Mouse (Mus musculus) kidney, adult 8-10 months (tissue): ENCODE measurements around the gene Fbxw7.

Experiments
- DNase-seq, 2 experiments: peaks; one replicate each; pipeline ENCODE4 v3.0.0; 2022

The Fbxw7 gene

DNA sequence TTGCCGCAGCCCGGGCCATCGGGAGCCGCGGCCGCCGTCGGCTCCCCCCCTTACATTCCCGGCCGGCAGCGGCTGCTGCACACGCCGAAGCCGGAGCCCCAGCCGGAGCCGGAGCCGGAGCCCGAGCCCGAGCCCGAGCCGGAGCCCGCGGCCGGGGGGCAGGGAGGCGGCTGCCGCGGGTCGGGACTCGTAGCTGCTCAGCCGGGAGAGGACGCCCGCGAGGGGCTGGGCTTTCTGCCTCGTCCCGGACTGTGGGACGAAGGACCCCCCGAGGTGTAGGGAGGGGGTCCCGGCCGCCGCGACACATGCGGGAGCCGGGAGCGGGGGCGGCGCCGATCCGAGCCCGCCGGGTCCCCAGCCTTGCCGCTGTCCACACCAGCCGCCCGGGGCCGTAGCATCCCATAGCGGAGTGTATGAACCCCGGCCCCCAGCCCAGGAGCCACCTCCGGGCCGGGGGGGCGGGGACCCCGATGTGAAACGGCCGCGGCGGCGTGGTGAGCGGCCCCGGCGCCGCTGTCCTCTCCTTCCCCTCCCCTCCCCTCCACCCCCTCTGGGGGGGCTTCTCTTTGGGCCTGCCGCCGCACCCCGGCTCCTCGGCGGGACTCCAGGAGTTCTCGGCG is at the start of gene Fbxw7:
TSS of gene Fbxw7 (plus strand) at position 507 of the 620 bp plus-strand sequence.
- DNase-seq = peak in 1 of 2 experiments; percentile 5

DNA sequence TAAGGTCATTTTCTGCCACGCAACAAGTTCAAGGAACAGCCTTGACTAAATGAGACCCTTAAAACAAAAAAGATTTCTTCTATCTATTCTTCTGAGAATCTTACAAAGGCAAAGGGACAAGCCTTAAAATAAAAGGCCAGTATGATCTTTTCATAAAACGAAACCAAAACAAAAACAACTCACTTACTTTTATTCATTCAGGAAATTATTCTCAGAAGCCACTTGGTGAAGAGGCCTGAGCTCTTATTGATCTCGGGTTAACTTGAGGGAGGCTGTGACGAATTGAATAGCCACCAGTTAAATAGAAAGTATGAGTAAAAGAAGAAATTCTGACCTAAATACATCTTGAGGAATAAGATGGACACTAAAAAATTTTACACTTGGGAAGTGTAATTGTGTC is 46.1 kb upstream of the Fbxw7 start:
- no peak for DNase-seq

DNA sequence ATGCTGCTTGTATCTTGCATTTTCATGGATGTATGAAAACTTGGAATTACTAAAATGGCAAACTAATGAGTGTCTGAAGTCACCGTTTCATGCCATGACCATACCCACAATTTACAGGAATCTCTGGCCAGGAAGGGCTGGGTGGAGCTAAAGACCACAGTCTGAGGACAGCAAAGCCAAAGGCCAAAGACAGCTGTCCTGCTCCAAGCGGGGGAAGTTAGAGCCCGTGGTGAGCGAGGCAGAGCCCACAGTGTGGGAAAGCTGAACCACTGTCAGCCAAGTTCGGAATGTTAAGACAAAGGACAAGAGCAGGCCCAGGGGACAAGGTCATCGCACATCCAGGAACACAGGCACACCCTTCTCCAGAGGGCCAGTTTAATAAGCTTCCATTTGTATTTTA is 45.7 kb upstream of the Fbxw7 start:
- DNase-seq = no peak

DNA sequence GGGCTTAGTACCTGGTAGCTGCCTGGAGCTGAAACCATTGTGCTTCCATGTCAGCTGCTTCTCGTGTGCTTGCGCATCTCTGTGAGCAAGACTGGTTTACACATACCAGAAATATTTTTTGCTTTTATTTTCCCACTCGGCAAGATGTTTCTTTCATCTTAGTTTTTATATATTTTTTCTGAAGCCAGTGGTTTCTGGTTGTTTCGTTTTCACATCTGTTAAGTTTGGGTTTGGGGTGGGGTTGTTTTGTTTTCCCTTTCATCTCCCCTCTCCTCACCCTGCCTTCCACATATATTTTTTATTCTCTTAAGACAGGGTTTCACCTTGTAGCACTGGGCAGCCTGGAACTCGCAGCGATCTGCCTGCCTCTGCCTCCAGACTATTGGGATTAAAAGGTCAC is 44.5 kb upstream of the Fbxw7 start:
- no peak for DNase-seq

DNA sequence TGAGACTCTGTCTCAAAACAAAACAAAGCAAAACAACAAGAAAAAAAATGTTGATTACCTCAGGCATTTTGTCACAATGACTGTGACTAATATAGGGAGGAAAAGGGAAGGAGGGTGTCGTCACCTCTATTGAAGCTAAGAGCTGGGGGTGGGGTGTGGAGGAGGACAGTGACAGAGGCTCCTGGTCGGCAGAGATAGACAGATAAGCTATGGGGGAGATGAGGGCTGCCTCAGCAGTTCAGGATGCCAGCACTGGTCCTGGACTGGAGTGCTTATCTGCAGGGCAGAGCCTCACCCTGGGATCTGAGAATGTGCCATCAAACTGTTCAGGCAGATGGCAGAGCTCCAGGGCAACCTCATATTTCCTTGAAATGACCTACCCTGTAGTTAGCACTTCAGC is 43.1 kb upstream of the Fbxw7 start:
- no peak for DNase-seq

DNA sequence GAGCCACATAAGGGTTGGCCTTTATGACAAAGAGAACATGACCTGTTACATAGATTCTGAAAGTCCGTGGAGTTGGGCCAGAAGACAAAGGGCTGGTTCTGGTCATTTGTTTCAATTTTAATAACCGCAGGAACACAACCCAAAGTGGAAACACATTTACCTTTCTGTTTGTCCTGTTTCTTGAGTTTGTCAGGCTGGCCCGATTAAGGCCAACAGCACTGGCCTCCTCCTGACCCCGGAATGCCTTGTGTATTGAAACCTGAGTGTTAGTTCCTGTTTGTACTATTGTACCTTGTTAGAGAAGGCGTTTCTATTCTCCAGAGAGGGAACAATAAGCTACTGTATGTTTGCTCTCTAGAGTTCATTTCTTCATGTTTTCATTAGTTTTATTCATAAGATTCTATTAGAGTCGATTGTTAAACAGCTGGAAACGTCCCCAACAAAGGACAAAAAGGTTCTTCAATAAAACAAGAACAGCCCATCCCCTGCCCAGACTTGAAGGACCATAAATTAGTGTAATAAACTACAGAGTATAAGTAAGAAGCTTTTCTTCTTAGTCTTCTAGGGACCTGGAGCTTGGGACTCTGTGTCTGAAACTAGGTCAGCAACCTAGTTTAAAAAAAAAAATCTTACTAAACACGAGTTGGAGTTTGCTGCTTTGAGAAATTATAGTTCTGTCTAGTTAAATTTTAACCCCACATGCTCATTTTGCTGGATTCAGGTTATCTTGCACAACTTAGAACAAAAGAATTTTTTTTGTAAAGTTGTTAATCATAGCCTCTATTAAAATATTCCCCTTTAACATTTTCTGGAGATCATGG is 40.6 kb upstream of the Fbxw7 start:
- DNase-seq = no peak

DNA sequence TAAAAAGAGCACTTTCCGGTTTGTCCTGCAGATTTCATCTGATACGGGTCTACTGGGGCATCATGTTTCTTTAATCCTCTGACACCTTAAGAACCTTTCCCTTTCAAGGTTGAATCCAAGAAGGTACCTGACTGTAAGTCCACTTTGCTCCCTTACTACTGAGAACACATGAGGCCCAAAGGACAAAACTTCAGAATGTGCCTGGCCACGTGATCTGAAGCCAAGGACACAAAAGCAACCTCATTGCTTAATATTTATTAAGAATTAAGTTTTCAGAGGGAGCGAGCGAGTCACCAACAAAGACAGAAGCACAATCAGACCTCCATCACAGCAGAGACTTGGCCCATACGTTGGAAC is 40.0 kb upstream of the Fbxw7 start:
- DNase-seq = peak; percentile 12 to 30

DNA sequence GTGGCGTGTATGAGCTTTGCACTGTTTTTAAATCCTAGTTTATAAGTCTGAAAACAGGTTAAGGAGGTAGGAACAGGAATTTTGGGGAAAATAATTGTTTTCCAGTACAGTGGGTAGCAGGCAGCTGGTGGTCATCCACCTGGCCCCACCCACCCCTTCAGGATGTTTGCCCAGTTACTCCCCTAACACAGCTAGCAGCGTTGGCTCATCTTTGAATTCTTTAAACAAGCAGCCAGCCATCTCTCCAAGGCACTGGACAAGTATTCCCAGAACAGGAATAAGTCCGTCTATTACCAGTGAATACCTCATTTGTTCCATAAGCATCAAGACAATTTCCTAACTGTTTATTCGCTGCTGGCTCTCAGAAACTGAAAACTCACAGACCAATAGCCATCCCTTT is 39.5 kb upstream of the Fbxw7 start:
- no peak for DNase-seq

DNA sequence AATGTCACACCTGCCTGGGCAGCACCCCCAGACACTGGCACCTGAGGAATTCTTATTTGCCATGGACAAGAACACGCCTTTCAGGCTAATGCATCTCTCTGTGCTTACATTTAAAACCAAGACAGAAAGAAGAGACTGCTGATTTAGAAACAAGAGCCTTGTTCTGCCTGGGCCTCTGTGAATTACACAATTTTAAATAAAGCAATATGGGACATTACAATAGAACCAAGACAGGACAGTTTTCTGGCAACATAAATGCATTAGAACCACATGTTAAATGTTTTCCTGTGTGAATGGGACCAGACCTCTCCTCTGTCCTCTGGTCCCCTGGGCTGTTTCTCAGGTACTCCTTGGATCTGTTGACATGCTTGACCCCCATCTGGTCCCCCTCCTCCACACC is 39.0 kb upstream of the Fbxw7 start:
- no peak for DNase-seq

DNA sequence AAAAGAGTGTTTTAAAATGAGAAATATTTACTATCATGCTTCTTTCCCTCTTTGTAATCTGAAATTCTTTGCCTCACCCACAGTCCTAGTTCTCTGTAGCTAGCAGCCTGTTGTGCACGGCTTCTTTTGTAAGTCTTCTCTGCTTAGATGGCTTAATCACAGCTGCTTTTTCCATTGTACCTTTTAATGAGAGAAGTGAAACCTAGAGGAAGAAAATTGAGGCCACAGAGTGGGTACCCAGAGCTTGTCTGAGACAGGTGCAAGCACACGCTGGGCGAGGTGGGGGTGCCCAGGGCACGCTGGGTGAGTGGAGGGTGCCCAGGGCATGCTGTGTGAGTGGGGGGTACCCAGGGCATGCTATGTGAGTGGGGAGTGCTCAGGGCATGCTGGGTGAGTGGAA is 27.2 kb upstream of the Fbxw7 start:
- no peak for DNase-seq

DNA sequence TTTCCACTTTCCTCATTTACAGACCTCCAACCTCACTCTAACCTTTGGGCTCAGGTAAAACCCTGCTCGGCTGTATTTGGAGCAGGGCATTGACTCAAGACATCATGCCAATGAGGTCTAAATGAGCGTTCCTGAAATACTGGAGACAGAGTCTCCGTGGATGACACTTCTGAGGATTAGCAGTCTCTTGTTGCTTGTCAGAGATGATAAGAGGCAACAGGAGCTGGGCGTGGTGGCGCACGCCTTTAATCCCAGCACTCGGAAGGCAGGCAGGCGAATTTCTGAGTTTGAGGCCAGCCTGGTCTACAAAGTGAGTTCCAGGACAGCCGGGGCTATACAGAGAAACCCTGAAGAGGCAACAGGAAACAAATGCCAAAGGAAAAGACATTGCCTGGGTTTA is 11.0 kb upstream of the Fbxw7 start:
- no peak for DNase-seq

DNA sequence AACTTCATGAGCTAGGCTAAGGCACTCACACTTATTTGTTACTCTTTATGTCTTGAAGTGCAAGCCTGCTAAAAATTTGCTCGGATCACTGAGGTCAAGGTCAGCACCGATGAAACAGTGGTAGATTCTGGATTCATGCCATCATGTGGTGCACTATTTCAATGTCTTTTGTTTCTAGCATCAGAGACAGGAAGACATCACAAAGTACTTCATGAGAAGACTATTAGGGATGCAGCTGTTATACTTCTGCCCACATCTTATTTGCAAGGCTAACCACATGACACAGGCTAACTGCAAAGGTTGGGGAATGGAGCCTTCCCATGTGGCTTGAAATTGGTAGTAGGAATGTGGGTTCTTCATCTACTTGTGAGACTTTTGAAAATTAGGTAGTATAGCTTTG is 8.9 kb upstream of the Fbxw7 start:
- DNase-seq = no peak

DNA sequence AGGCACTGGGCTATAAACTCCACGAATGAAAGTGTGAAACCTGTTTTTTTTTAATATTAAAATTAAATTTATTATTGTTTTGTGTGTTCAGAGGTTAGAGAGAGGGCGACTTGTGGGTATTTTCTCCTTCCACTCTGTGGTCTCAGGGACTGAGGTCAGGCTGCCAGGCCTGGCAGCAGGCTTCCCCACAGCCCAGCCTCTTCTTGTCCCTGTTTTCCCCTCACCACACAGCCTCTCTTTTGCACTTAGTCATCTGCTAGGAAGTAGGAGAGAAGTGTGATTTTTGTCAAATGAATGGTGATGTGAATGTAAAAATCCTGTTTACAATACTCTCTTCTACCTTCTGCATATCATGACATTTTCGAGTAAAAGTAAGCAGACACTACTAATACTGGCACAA is 7.2 kb upstream of the Fbxw7 start:
- no peak for DNase-seq

DNA sequence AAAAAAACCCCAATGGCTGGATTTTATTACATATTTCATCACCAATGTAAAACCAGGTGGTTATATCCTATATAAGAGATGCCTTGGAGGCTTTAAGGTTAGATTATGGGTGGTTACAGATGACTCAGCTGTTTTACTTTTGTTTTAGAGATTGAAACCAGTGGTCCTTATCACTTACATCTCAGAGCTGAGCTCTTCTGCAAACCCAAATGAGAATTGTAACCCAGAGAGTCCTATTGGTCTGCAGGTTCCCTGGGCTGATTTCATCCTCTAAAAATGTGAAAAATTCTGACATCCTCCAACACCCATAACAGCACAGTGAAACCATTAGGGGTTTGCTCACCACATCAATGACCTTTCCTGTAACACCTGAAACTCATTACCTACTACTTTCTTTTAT is 6.2 kb upstream of the Fbxw7 start:
- no peak for DNase-seq

DNA sequence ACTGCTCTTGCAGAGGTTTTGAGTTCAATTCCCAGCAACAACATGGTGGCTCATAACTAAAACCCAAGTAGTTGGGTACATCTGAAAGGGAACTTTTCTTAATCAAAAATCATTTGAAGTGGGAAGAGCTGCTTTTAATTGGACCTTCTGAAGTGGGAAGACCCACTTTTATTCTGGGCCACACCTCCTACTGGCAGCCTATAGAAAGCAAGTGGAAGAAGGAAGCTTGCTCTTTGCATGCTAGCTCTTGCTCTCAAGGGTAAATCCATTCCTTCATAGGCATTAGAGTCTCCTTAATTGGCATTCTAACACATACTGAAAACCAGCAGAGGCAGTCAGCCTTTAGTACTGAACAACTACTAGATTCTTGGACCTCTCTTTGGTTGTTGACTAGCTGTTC is 4.3 kb upstream of the Fbxw7 start:
- no peak for DNase-seq

DNA sequence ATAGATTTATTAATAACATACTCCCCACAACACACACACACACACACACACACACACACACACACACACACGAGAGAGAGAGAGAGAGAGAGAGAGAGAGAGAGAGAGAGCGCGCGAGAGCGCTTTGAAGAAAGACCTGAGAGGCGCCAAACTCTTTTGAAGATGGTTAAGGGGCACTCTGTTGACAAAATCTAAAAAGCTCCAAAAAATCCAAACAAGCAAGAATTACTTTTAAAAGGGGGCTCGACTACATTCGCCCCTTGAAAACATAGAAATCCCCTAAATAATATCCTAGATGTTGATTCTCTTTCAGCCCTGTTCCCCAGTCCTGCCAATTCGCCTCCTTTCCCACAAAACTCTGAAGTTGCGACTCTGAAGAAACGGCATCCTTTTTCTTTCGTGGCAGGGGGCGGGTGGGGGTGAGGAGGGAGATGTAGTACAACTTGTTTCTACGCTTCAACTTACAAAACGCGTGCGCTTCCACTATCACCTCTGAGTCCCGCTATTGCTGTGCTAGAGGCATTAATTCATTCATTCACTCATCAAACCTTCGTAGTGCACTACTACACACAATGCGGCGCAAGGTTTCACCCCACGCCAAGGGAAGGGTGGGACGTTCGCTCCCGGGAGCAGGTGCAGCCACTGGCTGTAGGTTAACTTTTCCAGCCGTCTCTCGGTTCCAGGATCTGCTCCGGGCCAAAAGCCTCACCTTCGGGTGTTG is 1.5 kb upstream of the Fbxw7 start:
- DNase-seq = no peak

DNA sequence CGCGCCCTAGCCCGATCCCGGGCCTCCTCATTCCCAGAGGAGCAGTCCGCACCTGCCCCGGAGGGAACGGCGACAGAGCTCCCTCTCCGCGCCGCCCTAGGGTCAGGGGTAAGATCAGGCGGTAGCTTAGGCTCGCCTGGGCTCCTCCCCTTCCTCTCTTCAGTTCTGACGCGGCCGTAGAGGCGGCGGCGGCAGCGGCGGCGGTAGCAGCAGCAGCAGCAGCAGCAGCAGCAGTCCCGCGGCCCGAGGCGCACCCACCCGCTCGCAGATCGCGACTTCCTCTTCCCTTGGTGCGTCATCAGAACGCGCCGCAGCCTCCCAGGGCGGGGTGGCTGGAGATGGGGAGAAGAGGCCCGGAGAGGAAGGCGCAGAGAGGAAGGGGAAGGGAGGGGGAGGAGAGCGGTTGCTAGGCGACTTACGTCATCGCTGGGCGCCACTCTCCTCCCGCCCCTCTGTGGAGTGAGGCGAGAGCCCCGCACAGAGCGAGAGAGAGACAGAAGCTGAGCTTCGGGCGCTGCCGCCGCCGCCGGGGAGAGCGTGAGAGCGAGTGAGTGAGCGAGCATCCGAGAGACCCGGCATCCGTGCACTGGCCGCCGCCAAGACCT is 809 bp upstream of the Fbxw7 start:
- peak; percentile 99 for DNase-seq

DNA sequence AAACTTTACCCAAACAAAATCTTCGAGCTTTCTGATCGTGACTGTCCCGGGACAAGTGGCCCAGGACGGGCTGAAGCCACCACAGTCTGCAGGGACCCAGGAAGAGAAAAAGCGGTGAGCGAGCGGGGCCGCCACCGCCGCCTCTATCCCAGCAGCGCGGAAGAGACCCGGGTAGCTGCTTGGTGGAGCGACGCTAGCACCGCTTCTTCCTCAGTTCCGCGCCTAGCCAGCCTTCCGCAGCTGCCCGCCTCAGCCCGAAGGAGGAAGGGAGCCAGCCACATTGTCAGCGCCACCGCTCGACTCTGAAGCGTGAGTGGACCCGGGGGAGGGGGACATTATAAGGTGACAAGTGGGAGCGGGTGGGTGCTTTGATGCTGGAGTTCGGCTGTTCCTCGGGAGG is 393 bp downstream of the Fbxw7 start:
- DNase-seq = peak in 1 of 2 experiments; percentile 20

DNA sequence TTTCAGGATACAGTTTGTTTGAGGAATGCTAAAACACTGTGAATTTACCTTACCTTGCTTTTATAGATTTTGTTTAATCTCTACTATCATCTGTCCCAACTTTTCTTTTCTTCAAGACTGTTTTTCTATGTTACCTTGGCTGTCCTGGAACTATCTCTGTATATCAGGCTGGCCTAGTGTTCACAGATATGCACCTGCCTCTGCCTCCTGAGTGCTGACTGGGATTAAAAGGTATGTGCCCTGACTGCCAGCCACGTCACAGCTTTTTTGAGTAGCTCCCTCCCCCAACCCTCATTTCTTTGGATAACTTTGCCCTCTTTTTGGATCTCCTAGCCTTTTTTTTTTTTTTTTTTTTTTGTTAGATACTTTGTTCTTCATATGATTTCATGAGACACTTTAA is 1.9 kb downstream of the Fbxw7 start:
- no peak for DNase-seq

DNA sequence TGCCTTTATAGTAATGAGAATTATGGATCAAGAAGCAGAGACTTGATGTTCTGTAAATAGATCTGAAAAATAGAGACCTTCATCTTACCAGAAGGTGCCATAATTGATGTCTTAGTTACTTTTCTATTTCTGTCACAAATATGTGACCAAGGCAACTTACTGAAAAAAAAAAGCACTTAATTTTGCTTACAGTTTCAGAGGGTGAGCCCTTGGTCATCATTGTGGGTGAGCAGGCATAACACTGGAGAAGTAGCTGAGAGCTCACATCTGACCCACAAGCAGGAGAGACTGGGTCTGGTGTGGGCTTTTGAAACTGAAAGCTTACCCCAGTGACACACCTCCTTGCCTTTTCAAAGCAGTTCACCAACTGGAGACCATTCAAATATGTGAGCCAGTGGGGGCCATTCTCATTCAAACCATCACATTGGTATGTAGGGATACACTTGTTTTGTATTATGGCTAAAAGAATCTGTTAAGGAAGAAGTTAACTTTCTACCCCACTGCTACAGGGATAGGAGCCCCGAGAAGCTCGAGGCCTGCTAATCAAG is 5.7 kb downstream of the Fbxw7 start:
- DNase-seq = no peak

DNA sequence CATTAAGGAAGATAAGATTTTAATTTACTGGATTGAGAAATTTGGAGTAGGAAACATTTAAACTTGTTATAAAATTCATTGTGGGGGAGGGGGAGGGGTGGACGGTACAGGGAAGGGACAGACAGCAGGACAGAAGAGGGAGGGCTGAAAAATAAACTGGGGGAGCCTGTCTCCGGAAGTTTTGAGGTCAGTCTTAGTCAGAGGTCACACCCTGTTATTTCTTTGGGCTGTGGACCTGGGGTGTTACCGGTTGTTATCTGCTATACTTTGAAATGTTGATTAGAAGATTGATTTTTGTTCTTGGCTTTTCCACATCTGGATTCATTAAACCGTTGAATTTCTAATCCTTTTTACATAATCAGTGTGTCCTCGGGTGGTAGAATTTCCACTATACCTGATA is 10.9 kb downstream of the Fbxw7 start:
- no peak for DNase-seq

DNA sequence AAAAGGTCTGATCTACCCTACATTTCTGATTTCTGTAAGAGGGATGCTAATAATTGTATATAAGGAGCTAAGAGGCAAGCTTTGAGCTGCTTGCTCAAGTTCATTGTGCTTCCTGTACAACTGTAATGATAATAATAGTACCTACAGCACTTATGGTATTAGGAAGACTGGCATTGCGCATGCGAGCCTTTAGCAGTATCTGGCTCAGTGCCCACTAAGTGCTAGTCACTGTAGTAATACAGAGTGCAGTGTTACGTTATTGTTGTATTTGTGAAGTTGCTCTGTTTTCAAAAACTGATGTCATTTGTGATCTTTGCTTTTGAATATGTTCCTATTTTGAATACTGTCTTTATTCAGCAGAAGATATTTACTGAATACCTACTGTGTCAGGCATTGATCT is 11.3 kb downstream of the Fbxw7 start:
- DNase-seq = no peak

DNA sequence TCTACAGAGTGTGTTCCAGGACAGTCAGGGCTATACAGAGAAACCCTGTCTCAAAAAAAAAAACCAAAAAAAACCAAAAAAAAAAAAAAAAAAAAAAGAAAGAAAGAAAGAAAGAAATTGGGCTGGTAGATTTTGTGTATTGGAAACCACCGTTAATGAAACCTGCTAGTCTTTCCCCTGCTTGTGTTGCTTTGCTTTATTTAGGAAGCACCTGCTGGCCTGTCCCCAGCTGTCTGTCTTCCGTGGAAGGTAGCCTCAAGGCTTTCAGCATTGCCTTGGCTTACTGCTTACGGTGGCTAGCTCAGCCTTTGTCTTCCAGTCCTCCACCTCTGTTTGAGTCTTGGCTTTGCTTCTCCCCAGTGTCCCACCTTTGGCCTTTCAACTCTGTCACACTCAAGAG is 11.9 kb downstream of the Fbxw7 start:
- DNase-seq = no peak

DNA sequence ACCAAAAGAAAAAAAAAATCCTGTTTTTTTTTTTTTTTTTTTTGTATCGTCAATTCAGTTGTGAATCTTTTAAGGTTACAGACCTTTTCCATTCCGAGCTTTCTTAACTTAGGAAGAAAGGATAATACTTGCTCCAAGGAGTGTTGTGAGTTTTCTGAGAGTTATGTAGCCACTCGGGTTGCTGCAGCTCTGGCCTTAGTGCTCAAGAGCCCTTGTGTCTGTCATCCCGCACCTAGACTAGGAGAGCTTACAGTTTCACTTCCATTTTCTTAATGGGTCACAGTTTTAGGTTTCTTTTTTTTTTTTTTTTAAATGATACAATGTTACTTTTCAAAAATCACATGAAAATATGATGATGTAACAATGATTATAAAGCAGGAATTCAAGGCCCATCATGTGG is 12.5 kb downstream of the Fbxw7 start:
- no peak for DNase-seq
